Comparison of ENCODE assay signal across 12 mouse cellular contexts in the genomic region with DNA sequence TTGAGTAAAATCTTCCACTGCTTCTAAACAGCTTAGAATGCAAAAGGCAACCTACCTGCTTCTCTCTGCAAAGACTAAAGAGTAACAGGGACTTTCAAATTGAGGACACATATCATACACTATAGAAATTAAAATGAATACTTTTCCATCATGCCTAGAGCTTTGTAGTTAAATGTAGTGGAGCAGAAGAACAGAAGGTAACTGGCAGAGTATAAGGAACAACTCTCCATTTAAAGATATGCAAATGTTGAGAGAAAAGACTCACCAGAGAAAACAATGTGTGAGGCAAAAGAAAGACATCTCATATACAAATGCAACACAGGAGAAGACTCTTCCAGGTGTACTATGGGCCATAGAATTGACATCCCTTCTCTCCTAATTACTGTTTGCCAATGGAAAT.
"Had no signal": no experiment of that assay in that cellular context is flagged by ENCODE, and none has a peak within 500 bp of the region (broad histone marks: within the 10 kb centered on the region; RNA-seq: fewer than 3 reads in every experiment).

No protein-coding gene starts in this region.

- DNase-seq: retina, postnatal 1 day; right cerebral cortex, adult 18-20 months; right cerebral cortex, postnatal 14 days; right cerebral cortex, postnatal 25 days; right cerebral cortex, postnatal 4 days; spleen, adult 18-20 months; thymus, adult 18-20 months; thymus, adult 2 months; thymus, postnatal 14 days; thymus, postnatal 25 days; thymus, postnatal 36 days; thymus, postnatal 4 days had no signal
